Mouse (Mus musculus) erythroblast, embryonic 14.5 days (primary cell): ENCODE data around the gene Smad1.

Experiments used
- GATA1 ChIP-seq: IDR thresholded peaks from 2 replicates; pipeline ENCODE4 v1.6.1; 2012; ENCODE audit warnings: low read length, inconsistent platforms, mixed read lengths
- TAL1 ChIP-seq: IDR thresholded peaks from 3 replicates; pipeline ENCODE4 v1.6.1; 2012; ENCODE audit warnings: low read length, inconsistent platforms, mixed read lengths

- TF ChIP-seq TAL1, result no peak
- TF ChIP-seq GATA1, result no peak
These were observed 24.9 kb downstream of the Smad1 start for GRCm38 (mm10) chr8:79374410-79374809.
